Mouse (Mus musculus) heart, postnatal 25 days (tissue): ENCODE results near the gene Asphd2. TPM values are rescaled to one million over a fixed set of nuclear protein-coding genes. Genes with fewer than 3 reads are reported as not detected.

Experiments
- DNase-seq: peaks from one replicate; pipeline ENCODE4 v3.0.0; 2022; ENCODE audit warnings: low spot score
- intact Hi-C: fragments of 180-260 bp; cut with DNase I; formaldehyde crosslinking; loops from one replicate; pipeline ENCODE4 v1.15.1; 2025
- total RNA-seq, 2 experiments: library from RNA; stranded (reverse); gene quantifications; 2 replicates each; pipeline ENCODE4 v1.2.3; 2021

Asphd2 gene
- total RNA-seq, 2 experiments from 2014 or later: 0.65 to 0.70 TPM

- DNase-seq: no peak
- intact Hi-C loops: no loop called here
Measured at GRCm38 (mm10) chr5:112360077-112360476, 34.6 kb downstream of the Asphd2 start.

- DNase-seq: no peak
- intact Hi-C loops: no loop called here
Measured at GRCm38 (mm10) chr5:112359520-112359919, 35.1 kb downstream of the Asphd2 start.

GRCm38 (mm10) chr5:112356322-112356721, 38.3 kb downstream of the Asphd2 start:
- intact Hi-C loops: no loop called here

GRCm38 (mm10) chr5:112355910-112356309, 38.8 kb downstream of the Asphd2 start, which contains the start of gene Gm6583:
Gene Gm6583, minus strand, starts transcription at chr5:112356033.
- DNase-seq: no peak
- intact Hi-C loops: no loop called here

More at GRCm38 (mm10) chr5:112356322-112356721, 38.3 kb downstream of the Asphd2 start:
- DNase-seq: no peak

- intact Hi-C loops: no loop called here
- DNase-seq: no peak
Measured at GRCm38 (mm10) chr5:112355493-112355892, 39.2 kb downstream of the Asphd2 start.

- intact Hi-C loops: no loop called here
- DNase-seq: no peak
Measured at GRCm38 (mm10) chr5:112349169-112349568, 45.5 kb downstream of the Asphd2 start.

- intact Hi-C loops: no loop called here
- no peak for DNase-seq
Measured at GRCm38 (mm10) chr5:112346211-112346965, 48.3 kb downstream of the Asphd2 start.

- intact Hi-C loops: loop anchor here (5.0 kb wide), 1 partner anchor 83 kb away; no protein-coding TSS in a partner anchor
- no peak for DNase-seq
Measured at GRCm38 (mm10) chr5:112344092-112344960, 50.3 kb downstream of the Asphd2 start.

GRCm38 (mm10) chr5:112343205-112343595, 51.5 kb downstream of the Asphd2 start:
- intact Hi-C loops: loop anchor here (5.0 kb wide), 1 partner anchor 84 kb away; no protein-coding TSS in a partner anchor

GRCm38 (mm10) chr5:112342463-112343204, 52.0 kb downstream of the Asphd2 start, which contains the start of the genes Srrd and Hps4:
Gene Srrd, minus strand, starts transcription at chr5:112343040.
Gene Hps4, plus strand, starts transcription at chr5:112343083.
- intact Hi-C loops: loop anchor here (1.0 to 5.0 kb wide), 2 partner anchors 16 to 85 kb away; partner anchors contain the start of gene Tfip11
- peak; percentile 69 for DNase-seq

More at GRCm38 (mm10) chr5:112343205-112343595, 51.5 kb downstream of the Asphd2 start:
- DNase-seq: no peak

GRCm38 (mm10) chr5:112339215-112339614, 55.5 kb downstream of the Asphd2 start:
- intact Hi-C loops: no loop called here
- no peak for DNase-seq

GRCm38 (mm10) chr5:112337004-112337403, 57.7 kb downstream of the Asphd2 start:
- DNase-seq: no peak
- intact Hi-C loops: no loop called here

GRCm38 (mm10) chr5:112335473-112335872, 59.2 kb downstream of the Asphd2 start:
- no peak for DNase-seq
- intact Hi-C loops: loop anchor here (1.0 kb wide), 1 partner anchor 95 kb away; no protein-coding TSS in a partner anchor

Other genes starting within 250 kb of the Asphd2 start
- gene Cryba4, start 142.3 kb downstream of the Asphd2 start, total RNA-seq: 10 to 100 TPM in 1 of 2 experiments, 1 to 10 TPM in 1; 8.9 to 10.3 TPM
- 1 to 10 TPM; 2.5 to 2.9 TPM for gene Crybb1, start 139.1 kb downstream of the Asphd2 start, total RNA-seq
- 10 to 100 TPM; 38.7 to 42.3 TPM for gene Tpst2, start 118.2 kb downstream of the Asphd2 start, total RNA-seq
- gene Tfip11, start 68.5 kb downstream of the Asphd2 start, total RNA-seq: 10 to 100 TPM; 16.3 to 17.9 TPM
- 1 to 10 TPM; 7.5 to 8.1 TPM for gene Srrd, start 51.8 kb downstream of the Asphd2 start, total RNA-seq
- gene Hps4, start 51.8 kb downstream of the Asphd2 start, total RNA-seq: 10 to 100 TPM; 10.2 to 12.1 TPM
- gene Gm6583, start 38.8 kb downstream of the Asphd2 start, total RNA-seq: not detected
- not detected for gene Gm6588, start 54.6 kb upstream of the Asphd2 start, total RNA-seq
- gene Sez6l, start 182.3 kb upstream of the Asphd2 start, total RNA-seq: under 1 TPM; 0.16 to 0.20 TPM